In genomic region chr16:39316752-39317594, GRCm38 (mm10) we compare ENCODE assay signal across 8 mouse cellular contexts.
A peak's percentile ranks its signal among the peaks of the same experiment; 100 is the strongest.
DNase-seq lines count a peak whose midpoint lies in the region; ATAC-seq and TF ChIP-seq lines count a peak whose summit lies in the region.

No protein-coding gene starts in this region.

- H3K36me3 ChIP-seq in hindbrain, embryonic 10.5 days = no peaks in the 10 kb centered on the region
- no peaks in the 10 kb centered on the region for H3K36me3 ChIP-seq in midbrain, postnatal 0 days (ENCODE audit: insufficient read depth, low read length)

- peak; percentile 74 for ATAC-seq in midbrain, postnatal 0 days (ENCODE audit: low FRiP score)

- peak; percentile 31 for TF ChIP-seq CTCF in gastrocnemius, adult 2 months (IDR thresholded peaks at IDR 0.05)
- TF ChIP-seq CTCF in midbrain, postnatal 0 days (IDR thresholded peaks at IDR 0.05) = peak; percentile 91

- WGBS in hindbrain, embryonic 10.5 days = 22% methylated on average over 15 of the region's 15 CpGs
- 24% methylated on average over 15 of the region's 15 CpGs for WGBS in midbrain, postnatal 0 days

- no peak overlapping the region for H3K9ac ChIP-seq in midbrain, postnatal 0 days (replicated peaks; ENCODE audit: low read length, poor library complexity, severe bottlenecking)

- no peak overlapping the region for H3K27ac ChIP-seq in gastrocnemius, adult 2 months
- no peak overlapping the region for H3K27ac ChIP-seq in hindbrain, embryonic 10.5 days
- no peak overlapping the region for H3K27ac ChIP-seq in midbrain, postnatal 0 days (ENCODE audit: low read depth, low read length)

- H3K4me2 ChIP-seq in midbrain, postnatal 0 days (ENCODE audit: low read depth, low read length, poor library complexity, severe bottlenecking) = no peak overlapping the region

- peak; percentile 16 for DNase-seq in gastrocnemius, adult 2 months
- DNase-seq in gastrocnemius, adult 8-10 months (ENCODE audit: low spot score in 2 of 2) = no peak
- peak; percentile 65 for DNase-seq in adrenal gland, postnatal 10 days
- DNase-seq in embryo, embryonic 9.5 days (ENCODE audit: extremely low spot score) = peak; percentile 62
- peak; percentile 75 for DNase-seq in hindbrain, embryonic 10.5 days (ENCODE audit: low spot score)
- peak; percentile 81 to 83 for DNase-seq in layer of hippocampus, postnatal 36 days
- peak; percentile 94 for DNase-seq in midbrain, postnatal 0 days (ENCODE audit: low spot score)
- DNase-seq in testis, postnatal 14 days (ENCODE audit: low spot score) = peak; percentile 33

- intact Hi-C loops in gastrocnemius, adult 2 months (cut with DNase I) = no loop called here

- H3K27me3 ChIP-seq in hindbrain, embryonic 10.5 days (ENCODE audit: insufficient read depth, poor library complexity, severe bottlenecking) = no peaks in the 10 kb centered on the region
- no peaks in the 10 kb centered on the region for H3K27me3 ChIP-seq in midbrain, postnatal 0 days (ENCODE audit: insufficient read depth, low read length)

- H3K4me3 ChIP-seq in gastrocnemius, adult 2 months = no peak overlapping the region
- H3K4me3 ChIP-seq in hindbrain, embryonic 10.5 days = no peak overlapping the region
- H3K4me3 ChIP-seq in midbrain, postnatal 0 days (ENCODE audit: low read depth, low read length) = no peak overlapping the region

- H3K9me3 ChIP-seq in hindbrain, embryonic 10.5 days = no peaks in the 10 kb centered on the region
- no peaks in the 10 kb centered on the region for H3K9me3 ChIP-seq in midbrain, postnatal 0 days (ENCODE audit: low read length)

- H3K4me1 ChIP-seq in hindbrain, embryonic 10.5 days (replicated peaks) = no peaks in the 10 kb centered on the region
- no peaks in the 10 kb centered on the region for H3K4me1 ChIP-seq in midbrain, postnatal 0 days (ENCODE audit: insufficient read depth, low read length)

Comparison
In these comparisons a context has a peak if more than half of its experiments do, and no peak if none do; other contexts are left out.
1. DNase-seq: peak in gastrocnemius, adult 2 months (single experiment), adrenal gland, postnatal 10 days (single experiment), embryo, embryonic 9.5 days (single experiment), hindbrain, embryonic 10.5 days (single experiment), layer of hippocampus, postnatal 36 days (2 of 2), midbrain, postnatal 0 days (single experiment) and testis, postnatal 14 days (single experiment); none in gastrocnemius, adult 8-10 months (0 of 2).